Mouse (Mus musculus) neural tube, embryonic 13.5 days (tissue): ENCODE measurements around the gene Dner. TPM values are rescaled to one million over a fixed set of nuclear protein-coding genes. Genes with fewer than 3 reads are reported as not detected.

Experiments
- ATAC-seq: fragments of 200-750 bp; cut with Nextera tagmentation; 2 replicates; pipeline ENCODE4 v1.8.0; 2017; ENCODE audit warnings: low read depth, mild to moderate bottlenecking, moderate TSS enrichment, moderate library complexity
- H3K27ac ChIP-seq: fragments of 300-500 bp; sonication (generic); replicated peaks from 2 replicates; pipeline ENCODE4 v1.5.1; 2015; ENCODE audit warnings: moderate library complexity, mild to moderate bottlenecking, inconsistent platforms
- H3K27me3 ChIP-seq: fragments of 300-500 bp; sonication (generic); 2 replicates; pipeline ENCODE4 v1.6.1; 2015; ENCODE audit warnings: mild to moderate bottlenecking, inconsistent platforms
- H3K36me3 ChIP-seq: fragments of 300-500 bp; sonication (generic); 2 replicates; pipeline ENCODE4 v1.6.1; 2015; ENCODE audit warnings: mild to moderate bottlenecking, inconsistent platforms
- H3K4me1 ChIP-seq: fragments of 300-500 bp; sonication (generic); replicated peaks from 2 replicates; pipeline ENCODE4 v1.6.1; 2015; ENCODE audit warnings: inconsistent platforms
- H3K4me2 ChIP-seq: fragments of 300-500 bp; sonication (generic); 2 replicates; pipeline ENCODE4 v1.6.1; 2015; ENCODE audit warnings: inconsistent platforms, mild to moderate bottlenecking, moderate library complexity
- H3K4me3 ChIP-seq: fragments of 300-500 bp; sonication (generic); 2 replicates; pipeline ENCODE4 v1.5.1; 2015; ENCODE audit warnings: mild to moderate bottlenecking, inconsistent platforms
- H3K9ac ChIP-seq: fragments of 300-500 bp; sonication (generic); 2 replicates; pipeline ENCODE4 v1.6.1; 2015; ENCODE audit warnings: moderate library complexity, mild to moderate bottlenecking, inconsistent platforms
- H3K9me3 ChIP-seq: fragments of 300-500 bp; sonication (generic); 2 replicates; pipeline ENCODE4 v1.6.1; 2016; ENCODE audit warnings: inconsistent platforms
- WGBS: fragments of 180-500 bp; shearing (Covaris S2); methylation state at CpG from one replicate; pipeline ENCODE4 v1.1.7; 2015; 5-methylcytosine and 5-hydroxymethylcytosine counted together
- polyA plus RNA-seq: library from polyadenylated mRNA; unstranded; fragments of >200 nt; fragmentation: Nextera tagmentation; extraction: Ambion mirVana; gene quantifications from 2 replicates; pipeline ENCODE4 v1.2.1, GENCODE M21; 2015

Dner gene
- polyA plus RNA-seq, 1 experiment from 2014 or later = 250 TPM

DNA sequence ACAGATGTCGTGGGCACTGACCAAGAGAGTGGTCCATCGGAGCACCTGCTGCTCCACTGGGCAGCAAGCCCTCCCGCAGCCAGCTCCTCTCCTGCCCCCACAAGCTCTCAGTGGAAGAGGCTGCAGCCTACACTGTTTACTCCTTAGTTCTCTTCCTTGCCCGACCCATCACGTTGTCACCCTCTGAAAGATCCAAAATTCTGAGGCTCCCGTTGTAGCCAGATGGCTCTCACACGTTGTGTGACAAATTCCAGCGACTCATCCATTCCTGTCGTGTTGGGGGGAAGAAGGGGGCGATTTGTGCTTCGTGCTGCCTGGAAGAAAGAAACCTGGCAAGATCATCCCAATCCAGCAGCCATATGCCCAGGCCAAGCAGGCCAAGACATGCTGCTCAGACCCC is 268.3 kb downstream of the Dner start:
- H3K9ac ChIP-seq = no peak overlapping the region
- no peak overlapping the region for H3K27ac ChIP-seq
- no peaks in the 10 kb centered on the region for H3K27me3 ChIP-seq
- no peaks in the 10 kb centered on the region for H3K9me3 ChIP-seq
- 84% methylated on average over 11 of the region's 11 CpGs for WGBS
- ATAC-seq = no peak
- H3K4me2 ChIP-seq = no peak overlapping the region
- H3K4me3 ChIP-seq = no peak overlapping the region
- H3K36me3 ChIP-seq = peaks cover 10% of the 10 kb centered on the region; the same call in 1 of the 2 replicates
- H3K4me1 ChIP-seq = no peaks in the 10 kb centered on the region

GRCm38 (mm10) chr1:84426679-84427078 is 269.3 kb downstream of the Dner start:
- Histone ChIP-seq H3K4me1 (no peaks in the 10 kb centered on the region), H3K4me3 (no peak overlapping the region), H3K36me3 (peaks cover 10% of the 10 kb centered on the region; the same call in 1 of the 2 replicates), H3K27me3 (no peaks in the 10 kb centered on the region), H3K4me2 (no peak overlapping the region), H3K27ac (no peak overlapping the region), H3K9ac (no peak overlapping the region), H3K9me3 (no peaks in the 10 kb centered on the region)
- WGBS = 87% methylated on average over 5 of the region's 5 CpGs
- ATAC-seq = no peak

DNA sequence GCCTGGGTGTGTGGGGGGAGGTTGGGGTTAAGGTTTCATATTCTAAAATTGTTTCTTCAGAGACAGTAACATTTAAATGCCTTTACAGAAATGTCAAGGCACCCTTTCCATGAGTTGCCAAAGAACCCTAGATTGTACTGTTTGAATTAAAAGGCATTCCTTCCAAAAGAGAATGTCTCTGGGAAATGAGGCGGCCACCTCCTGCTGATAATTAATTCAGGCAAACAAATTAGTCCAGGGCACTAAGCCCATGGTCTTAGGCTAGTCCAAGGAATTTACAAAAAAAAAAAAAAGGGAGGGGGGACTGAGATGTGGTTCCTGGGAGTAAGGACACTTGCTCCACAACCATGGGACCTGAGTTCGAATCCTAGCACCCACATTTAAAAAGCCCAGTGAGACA is 273.1 kb downstream of the Dner start:
- Histone ChIP-seq H3K36me3 (peaks cover 12% of the 10 kb centered on the region; the same call in 1 of the 2 replicates), H3K9ac (no peak overlapping the region), H3K27ac (no peak overlapping the region), H3K9me3 (no peaks in the 10 kb centered on the region), H3K4me1 (peaks cover 8% of the 10 kb centered on the region; the same call in 1 of the 2 replicates), H3K4me3 (no peak overlapping the region), H3K27me3 (no peaks in the 10 kb centered on the region), H3K4me2 (no peak overlapping the region)
- ATAC-seq = no peak
- WGBS = 56% methylated on average over 2 of the region's 2 CpGs

- Histone ChIP-seq H3K9me3 (no peaks in the 10 kb centered on the region), H3K4me2 (no peak overlapping the region), H3K27ac (no peak overlapping the region), H3K4me1 (peaks cover 8% of the 10 kb centered on the region; the same call in 1 of the 2 replicates), H3K9ac (no peak overlapping the region), H3K27me3 (no peaks in the 10 kb centered on the region), H3K4me3 (no peak overlapping the region), H3K36me3 (0 out of 2 replicates have a peak, but pooled peaks cover 12% of the 10 kb centered on the region)
- WGBS = 79% methylated on average over 1 of the region's 1 CpGs
- no peak for ATAC-seq
Observed at GRCm38 (mm10) chr1:84421845-84422244, 274.2 kb downstream of the Dner start.

DNA sequence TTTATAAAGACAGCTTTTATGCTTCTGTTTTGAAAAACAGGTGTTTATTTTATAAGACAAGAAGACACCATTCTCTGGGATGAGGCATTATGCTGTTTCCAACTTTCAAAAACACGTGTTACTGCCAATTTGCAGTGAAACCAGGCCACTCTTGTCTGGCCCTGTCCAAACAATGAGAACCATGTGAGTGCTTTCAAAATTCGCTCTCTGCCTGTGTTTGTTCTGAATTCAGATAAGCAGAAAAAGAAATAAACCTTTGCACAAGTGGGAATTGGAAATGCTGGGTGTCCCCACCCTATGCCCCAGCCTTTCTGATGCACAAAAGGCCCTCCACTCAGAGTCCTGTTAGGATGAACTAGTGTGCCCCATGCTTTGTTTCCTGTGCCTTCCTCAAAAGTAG is 276.6 kb downstream of the Dner start:
- Histone ChIP-seq H3K4me1 (peaks cover 8% of the 10 kb centered on the region; the same call in 1 of the 2 replicates), H3K27me3 (no peaks in the 10 kb centered on the region), H3K4me2 (no peak overlapping the region), H3K9me3 (no peaks in the 10 kb centered on the region), H3K9ac (no peak overlapping the region), H3K27ac (no peak overlapping the region), H3K36me3 (peaks cover 13% of the 10 kb centered on the region; the same call in 1 of the 2 replicates), H3K4me3 (no peak overlapping the region)
- no peak for ATAC-seq
- 67% methylated on average over 2 of the region's 2 CpGs for WGBS

DNA sequence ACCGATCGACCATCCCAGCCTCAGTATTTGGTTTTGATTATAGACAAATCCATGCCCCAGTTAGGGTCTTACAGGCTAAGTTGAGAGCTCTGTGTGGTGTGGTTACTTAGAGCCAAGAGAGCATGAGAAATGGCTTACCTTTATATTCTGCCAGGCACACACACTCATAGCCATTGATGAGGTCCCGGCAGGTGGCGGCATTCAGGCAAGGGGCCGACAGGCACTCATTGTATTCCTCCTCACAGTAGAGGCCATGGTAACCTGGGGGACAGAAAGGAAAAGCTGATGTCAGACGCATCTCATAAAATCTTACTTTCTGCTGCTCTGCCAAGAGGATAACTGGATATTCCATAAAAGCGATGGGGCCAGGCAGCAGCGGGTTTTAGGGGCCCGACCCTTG is 277.5 kb downstream of the Dner start:
- Histone ChIP-seq H3K4me3 (no peak overlapping the region), H3K9me3 (no peaks in the 10 kb centered on the region), H3K4me2 (no peak overlapping the region), H3K27ac (0 out of 2 replicates have a peak overlapping the region, but pooled peaks have one; percentile 9), H3K27me3 (no peaks in the 10 kb centered on the region), H3K9ac (no peak overlapping the region), H3K36me3 (peaks cover 19% of the 10 kb centered on the region), H3K4me1 (peaks cover 8% of the 10 kb centered on the region; the same call in 1 of the 2 replicates)
- ATAC-seq = no peak
- WGBS = 53% methylated on average over 9 of the region's 9 CpGs

DNA sequence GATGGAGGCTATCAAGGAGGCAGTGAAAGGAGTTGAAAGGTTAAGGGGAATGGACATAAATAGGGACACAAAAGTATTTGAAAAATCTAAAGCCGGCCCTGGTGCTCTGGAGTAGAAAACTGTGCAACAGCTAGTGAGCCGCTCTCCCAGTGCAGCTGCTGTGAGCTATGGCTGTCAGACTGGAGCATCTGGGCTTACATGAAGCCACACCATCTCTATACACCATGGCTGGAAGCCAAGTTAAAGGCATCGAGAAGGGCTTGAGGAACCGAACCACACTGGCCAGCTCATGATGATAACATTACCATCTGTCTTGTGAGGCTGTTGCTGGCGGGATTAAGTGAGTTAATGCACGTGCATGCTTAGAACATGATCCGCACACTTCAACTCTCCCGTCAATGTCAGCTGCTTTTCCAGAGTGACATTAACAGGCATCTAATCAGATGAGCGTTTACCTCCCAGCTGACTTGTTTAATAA is 278.2 kb downstream of the Dner start:
- Histone ChIP-seq H3K4me2 (no peak overlapping the region), H3K9me3 (no peaks in the 10 kb centered on the region), H3K27me3 (no peaks in the 10 kb centered on the region), H3K9ac (no peak overlapping the region), H3K4me3 (no peak overlapping the region), H3K36me3 (peaks cover 26% of the 10 kb centered on the region), H3K4me1 (peaks cover 8% of the 10 kb centered on the region; the same call in 1 of the 2 replicates), H3K27ac (no peak overlapping the region)
- 72% methylated on average over 9 of the region's 9 CpGs for WGBS
- ATAC-seq = 0 out of 2 replicates have a peak, but pooled peaks have one; percentile 37

GRCm38 (mm10) chr1:84417276-84417675 is 278.7 kb downstream of the Dner start:
- H3K4me3 ChIP-seq = no peak overlapping the region
- H3K27me3 ChIP-seq = no peaks in the 10 kb centered on the region
- ATAC-seq = 0 out of 2 replicates have a peak, but pooled peaks have one; percentile 3
- peaks cover 8% of the 10 kb centered on the region; the same call in 1 of the 2 replicates for H3K4me1 ChIP-seq
- no peak overlapping the region for H3K9ac ChIP-seq
- H3K27ac ChIP-seq = no peak overlapping the region
- WGBS = 71% methylated on average over 6 of the region's 6 CpGs
- H3K9me3 ChIP-seq = no peaks in the 10 kb centered on the region
- peaks cover 32% of the 10 kb centered on the region for H3K36me3 ChIP-seq
- no peak overlapping the region for H3K4me2 ChIP-seq

DNA sequence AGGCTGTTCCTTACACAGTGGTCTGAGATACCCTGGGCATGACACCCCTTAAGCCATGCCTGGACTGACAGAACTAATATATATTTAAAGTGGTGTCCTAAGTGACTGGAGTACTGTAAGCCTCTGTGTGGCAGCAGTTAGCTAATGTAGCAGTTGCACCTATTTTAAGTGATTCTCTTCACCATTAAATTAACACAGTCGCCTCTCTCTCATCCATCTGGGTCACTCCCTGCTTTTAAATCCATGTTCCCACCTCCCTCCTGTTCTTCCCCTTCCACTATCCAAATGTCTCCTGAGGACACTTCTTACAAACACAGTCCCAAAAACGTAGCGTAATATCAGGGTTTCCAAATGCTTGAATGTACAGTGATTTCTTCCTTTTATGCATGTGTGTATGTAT is 281.6 kb downstream of the Dner start:
- no peak for ATAC-seq
- no peak overlapping the region for H3K9ac ChIP-seq
- WGBS = 90% methylated on average over 3 of the region's 3 CpGs
- H3K4me1 ChIP-seq = peaks cover 8% of the 10 kb centered on the region; the same call in 1 of the 2 replicates
- H3K27ac ChIP-seq = no peak overlapping the region
- H3K27me3 ChIP-seq = no peaks in the 10 kb centered on the region
- H3K36me3 ChIP-seq = peaks cover 41% of the 10 kb centered on the region
- no peaks in the 10 kb centered on the region for H3K9me3 ChIP-seq
- H3K4me3 ChIP-seq = no peak overlapping the region
- H3K4me2 ChIP-seq = no peak overlapping the region

DNA sequence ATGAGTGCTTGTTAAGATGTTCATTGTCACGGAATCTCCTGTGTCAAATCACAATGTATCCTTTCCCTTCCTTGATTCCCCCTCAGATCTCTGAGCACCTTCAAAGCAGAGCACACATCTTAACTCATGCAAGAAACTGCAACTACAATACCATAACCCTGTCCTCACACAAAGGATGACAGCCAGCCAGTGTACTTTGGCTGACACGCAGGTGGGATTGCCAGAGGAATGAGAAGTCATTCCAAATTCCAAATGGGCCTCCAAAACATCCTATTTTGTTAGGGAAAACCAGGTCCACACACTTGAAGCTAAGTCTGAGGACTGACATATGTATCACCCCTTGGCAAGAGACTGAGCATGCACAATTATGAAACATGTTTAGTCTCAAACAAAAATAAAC is 286.5 kb downstream of the Dner start:
- Histone ChIP-seq H3K36me3 (peaks cover 37% of the 10 kb centered on the region), H3K9ac (no peak overlapping the region), H3K27me3 (no peaks in the 10 kb centered on the region), H3K27ac (no peak overlapping the region), H3K4me1 (no peaks in the 10 kb centered on the region), H3K4me3 (no peak overlapping the region), H3K4me2 (no peak overlapping the region), H3K9me3 (no peaks in the 10 kb centered on the region)
- no peak for ATAC-seq
- 77% methylated on average over 2 of the region's 2 CpGs for WGBS

- ATAC-seq = no peak
- no peaks in the 10 kb centered on the region for H3K4me1 ChIP-seq
- no peak overlapping the region for H3K4me2 ChIP-seq
- no peak overlapping the region for H3K4me3 ChIP-seq
- H3K9ac ChIP-seq = no peak overlapping the region
- 83% methylated on average over 2 of the region's 2 CpGs for WGBS
- H3K27ac ChIP-seq = no peak overlapping the region
- H3K9me3 ChIP-seq = no peaks in the 10 kb centered on the region
- no peaks in the 10 kb centered on the region for H3K27me3 ChIP-seq
- peaks cover 35% of the 10 kb centered on the region for H3K36me3 ChIP-seq
Observed at GRCm38 (mm10) chr1:84408873-84409272, 287.1 kb downstream of the Dner start.

- no peak overlapping the region for H3K4me2 ChIP-seq
- ATAC-seq = no peak
- H3K36me3 ChIP-seq = peaks cover 16% of the 10 kb centered on the region
- no peak overlapping the region for H3K27ac ChIP-seq
- no peaks in the 10 kb centered on the region for H3K27me3 ChIP-seq
- H3K4me3 ChIP-seq = no peak overlapping the region
- no peaks in the 10 kb centered on the region for H3K4me1 ChIP-seq
- no peaks in the 10 kb centered on the region for H3K9me3 ChIP-seq
- WGBS = 81% methylated on average over 4 of the region's 4 CpGs
- no peak overlapping the region for H3K9ac ChIP-seq
Observed at GRCm38 (mm10) chr1:84406891-84407290, 289.1 kb downstream of the Dner start.
